ENCODE assay signal across 8 mouse cellular contexts in the genomic region with DNA sequence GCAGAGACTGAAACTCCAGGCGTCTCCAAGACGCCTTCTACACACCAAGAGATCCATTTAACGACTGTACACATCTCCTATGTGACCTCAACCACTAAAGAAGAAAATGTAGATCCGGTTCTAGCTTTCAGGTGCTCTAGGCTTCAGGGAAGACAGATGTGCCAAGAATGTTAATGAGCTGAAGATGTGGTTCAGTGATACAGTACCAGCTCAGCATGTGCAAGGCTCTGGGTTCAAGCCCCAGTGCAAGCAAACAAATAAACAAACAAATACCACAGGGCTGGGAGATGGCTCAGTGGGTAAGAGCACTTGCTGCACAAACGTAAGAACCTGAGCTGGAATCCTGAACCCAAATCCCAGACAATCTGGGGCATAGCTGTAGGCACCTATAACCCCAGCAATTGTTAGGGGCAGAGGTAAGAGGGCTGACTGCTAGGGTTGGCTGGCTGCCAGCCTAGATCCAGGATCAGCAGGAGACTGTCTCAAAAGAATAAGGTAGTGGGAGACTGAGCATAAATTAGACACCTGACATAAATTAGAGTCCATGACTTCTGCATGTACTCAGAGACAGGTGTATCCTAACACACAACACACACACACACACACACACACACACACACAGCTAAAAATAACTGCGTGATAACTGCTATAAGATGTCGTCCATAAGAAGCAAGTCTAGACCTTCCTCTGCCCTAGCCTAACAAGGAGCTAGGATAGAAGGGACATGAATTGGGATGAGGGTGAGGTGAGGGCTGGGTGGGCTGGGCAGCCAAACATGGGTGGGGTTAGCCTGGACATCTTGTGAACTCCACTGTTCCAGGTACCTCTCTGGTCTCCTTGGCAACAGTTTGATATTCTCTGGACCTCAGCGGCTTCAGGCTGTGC.
A peak's percentile ranks its signal among the peaks of the same experiment; 100 is the strongest.
DNase-seq lines count a peak whose midpoint lies in the region; ATAC-seq lines count a peak whose summit lies in the region.

No protein-coding gene starts in this region.

- H3K36me3 ChIP-seq in heart, embryonic 12.5 days = no peaks in the 10 kb centered on the region
- H3K36me3 ChIP-seq in intestine, embryonic 15.5 days = no peaks in the 10 kb centered on the region
- no peaks in the 10 kb centered on the region for H3K36me3 ChIP-seq in midbrain, embryonic 16.5 days (ENCODE audit: control insufficient read depth, insufficient read depth, low read length)

- WGBS in heart, embryonic 12.5 days = 62% methylated on average over 8 of the region's 8 CpGs
- WGBS in intestine, embryonic 15.5 days = 65% methylated on average over 8 of the region's 8 CpGs
- WGBS in midbrain, embryonic 16.5 days = 71% methylated on average over 8 of the region's 8 CpGs

- H3K27me3 ChIP-seq in heart, embryonic 12.5 days (replicated peaks) = no peaks in the 10 kb centered on the region
- no peaks in the 10 kb centered on the region for H3K27me3 ChIP-seq in intestine, embryonic 15.5 days (replicated peaks)
- H3K27me3 ChIP-seq in midbrain, embryonic 16.5 days (ENCODE audit: control insufficient read depth, insufficient read depth, low read depth, low read length) = no peaks in the 10 kb centered on the region

- peaks cover 82% of the 10 kb centered on the region for H3K4me1 ChIP-seq in heart, embryonic 12.5 days (replicated peaks)
- H3K4me1 ChIP-seq in brown adipose tissue, adult 24 weeks (ENCODE audit: control insufficient read depth, insufficient read depth, insufficient read length, low read length) = peaks cover 57% of the 10 kb centered on the region
- H3K4me1 ChIP-seq in intestine, embryonic 15.5 days (replicated peaks) = peaks cover 22% of the 10 kb centered on the region
- peaks cover 19% of the 10 kb centered on the region for H3K4me1 ChIP-seq in midbrain, embryonic 16.5 days (ENCODE audit: control insufficient read depth, insufficient read depth, low read length)

- H3K4me2 ChIP-seq in heart, embryonic 12.5 days = peak overlapping the region; percentile 59
- H3K4me2 ChIP-seq in intestine, embryonic 15.5 days (replicated peaks) = peak overlapping the region; percentile 51
- H3K4me2 ChIP-seq in midbrain, embryonic 16.5 days (ENCODE audit: low read length) = no peak overlapping the region

- DNase-seq in heart, postnatal 4 days = no peak
- no peak for DNase-seq in frontal cortex, adult 2 months (ENCODE audit: extremely low spot score in 1 of 2, low spot score in 1 of 2)
- DNase-seq in layer of hippocampus, adult 18-20 months (ENCODE audit: low spot score in 2 of 2) = no peak
- DNase-seq in adrenal gland, postnatal 14 days = no peak

- no peaks in the 10 kb centered on the region for H3K9me3 ChIP-seq in heart, embryonic 12.5 days (replicated peaks)
- H3K9me3 ChIP-seq in intestine, embryonic 15.5 days = no peaks in the 10 kb centered on the region
- no peaks in the 10 kb centered on the region for H3K9me3 ChIP-seq in midbrain, embryonic 16.5 days (replicated peaks; ENCODE audit: control insufficient read depth, low read length, poor library complexity, severe bottlenecking)

- H3K27ac ChIP-seq in heart, embryonic 12.5 days (ENCODE audit: poor library complexity, severe bottlenecking) = peak overlapping the region; percentile 85
- H3K27ac ChIP-seq in brown adipose tissue, adult 24 weeks (replicated peaks; ENCODE audit: low read depth, low read length) = peak overlapping the region; percentile 58
- H3K27ac ChIP-seq in intestine, embryonic 15.5 days = peak overlapping the region; percentile 72
- peak overlapping the region; percentile 56 for H3K27ac ChIP-seq in midbrain, embryonic 16.5 days (ENCODE audit: low read length)

- no peak overlapping the region for H3K4me3 ChIP-seq in heart, embryonic 12.5 days
- H3K4me3 ChIP-seq in brown adipose tissue, adult 24 weeks (ENCODE audit: insufficient read depth, low read depth, low read length) = no peak overlapping the region
- no peak overlapping the region for H3K4me3 ChIP-seq in intestine, embryonic 15.5 days (replicated peaks)
- no peak overlapping the region for H3K4me3 ChIP-seq in midbrain, embryonic 16.5 days (ENCODE audit: low read depth, low read length)

- H3K9ac ChIP-seq in heart, embryonic 12.5 days = no peak overlapping the region
- H3K9ac ChIP-seq in intestine, embryonic 15.5 days = no peak overlapping the region
- no peak overlapping the region for H3K9ac ChIP-seq in midbrain, embryonic 16.5 days (ENCODE audit: low read depth, low read length)

- ATAC-seq in heart, embryonic 12.5 days (ENCODE audit: insufficient number of reproducible peaks, low FRiP score) = peak; percentile 5; the same call in 1 of the 2 replicates
- no peak for ATAC-seq in intestine, embryonic 15.5 days
- no peak for ATAC-seq in midbrain, embryonic 16.5 days
